Mouse (Mus musculus) liver, embryonic 16.5 days (tissue): ENCODE data around the gene Hcfc2. TPM values are rescaled to one million over a fixed set of nuclear protein-coding genes. Genes with fewer than 3 reads are reported as not detected.
A peak's percentile ranks its signal among the peaks of the same experiment; 100 is the strongest.

Experiments
- ATAC-seq: fragments of 200-750 bp; cut with Nextera tagmentation; 2 replicates; pipeline ENCODE4 v1.8.0; 2017; ENCODE audit warnings: low read depth, mild to moderate bottlenecking, moderate number of reproducible peaks, moderate library complexity
- H3K27ac ChIP-seq: fragments of 300-500 bp; sonication (generic); 2 replicates; pipeline ENCODE4 v1.5.1; 2014; ENCODE audit warnings: mild to moderate bottlenecking, low read length
- H3K27me3 ChIP-seq: fragments of 300-500 bp; sonication (generic); 2 replicates; pipeline ENCODE4 v1.6.1; 2014; ENCODE audit warnings: low read depth, low read length, mixed read lengths; ENCODE audit not compliant: control insufficient read depth, insufficient read depth
- H3K36me3 ChIP-seq: fragments of 300-500 bp; sonication (generic); 2 replicates; pipeline ENCODE4 v1.6.1; 2014; ENCODE audit warnings: mild to moderate bottlenecking; ENCODE audit not compliant: control insufficient read depth, insufficient read depth
- H3K4me1 ChIP-seq: fragments of 300-500 bp; sonication (generic); 2 replicates; pipeline ENCODE4 v1.6.1; 2014; ENCODE audit warnings: low read depth, low read length, mixed read lengths; ENCODE audit not compliant: control insufficient read depth
- H3K4me2 ChIP-seq: fragments of 300-500 bp; sonication (generic); 2 replicates; pipeline ENCODE4 v1.6.1; 2014; ENCODE audit warnings: low read depth, low read length, mixed read lengths
- H3K4me3 ChIP-seq: fragments of 300-500 bp; sonication (generic); 2 replicates; pipeline ENCODE4 v1.5.1; 2014; ENCODE audit warnings: low read depth, mild to moderate bottlenecking, low read length
- H3K9ac ChIP-seq: fragments of 300-500 bp; sonication (generic); 2 replicates; pipeline ENCODE4 v1.6.1; 2014; ENCODE audit warnings: low read depth, low read length
- H3K9me3 ChIP-seq: fragments of 300-500 bp; sonication (generic); replicated peaks from 2 replicates; pipeline ENCODE4 v1.6.1; 2016; ENCODE audit warnings: low read length; ENCODE audit not compliant: control insufficient read depth
- WGBS: fragments of 180-500 bp; shearing (Covaris S2); extraction: QIAGEN DNeasy Blood & Tissue Kit; methylation state at CpG from one replicate; pipeline ENCODE4 v1.1.7; 2014; ENCODE audit not compliant: insufficient replicate concordance; 5-methylcytosine and 5-hydroxymethylcytosine counted together
- polyA plus RNA-seq: library from polyadenylated mRNA; unstranded; fragments of >200 nt; fragmentation: Nextera tagmentation; extraction: Ambion mirVana; gene quantifications from 2 replicates; pipeline ENCODE4 v1.2.1, GENCODE M21; 2015

Hcfc2 gene
- polyA plus RNA-seq, 1 experiment from 2014 or later = 13.9 TPM

DNA sequence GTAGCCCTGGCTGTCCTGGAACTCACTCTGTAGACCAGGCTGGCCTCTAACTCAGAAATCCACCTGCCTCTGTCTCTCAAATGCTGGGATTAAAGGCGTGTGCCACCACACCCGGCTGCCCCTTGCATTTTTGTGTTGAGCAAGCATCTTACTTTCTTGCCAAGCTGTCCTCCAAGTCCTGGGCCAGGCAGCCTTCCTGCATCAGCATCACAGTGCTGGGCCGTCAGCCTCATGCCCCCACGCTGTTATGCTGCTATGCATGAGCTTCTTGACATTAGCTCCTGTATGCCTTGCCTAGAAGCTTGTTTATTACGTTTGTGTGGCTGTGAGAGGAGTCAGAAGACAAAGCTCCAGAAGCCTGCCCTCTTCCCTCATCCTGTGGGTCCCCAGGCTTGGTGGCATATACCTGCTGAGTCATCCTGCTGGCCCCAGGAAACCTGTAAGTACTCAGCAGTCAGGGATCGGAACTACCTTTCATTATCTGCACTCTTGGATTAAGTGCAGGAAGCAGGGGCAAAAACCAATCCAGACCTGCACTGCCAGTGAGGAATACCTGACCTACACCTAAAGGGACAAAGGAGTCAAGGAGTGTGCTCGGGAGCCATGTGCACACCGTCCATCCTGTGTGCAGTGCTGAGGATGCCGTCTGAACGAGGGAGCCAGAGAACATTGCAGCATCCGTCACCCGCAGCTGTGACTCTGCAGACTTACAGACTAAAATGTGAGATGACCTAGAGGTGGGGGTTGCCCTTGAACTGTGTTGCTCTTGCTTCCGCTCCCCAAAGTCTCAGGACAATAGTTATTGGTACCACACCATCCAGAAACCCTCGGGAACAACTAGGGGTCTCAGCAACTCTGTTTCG, 51.3 kb downstream of the Hcfc2 start:
- H3K9me3 ChIP-seq = no peaks in the 10 kb centered on the region
- 0 out of 2 replicates have a peak, but pooled peaks cover 2% of the 10 kb centered on the region for H3K4me1 ChIP-seq
- H3K27me3 ChIP-seq = no peaks in the 10 kb centered on the region
- 81% methylated on average over 15 of the region's 15 CpGs for WGBS
- no peak overlapping the region for H3K27ac ChIP-seq
- no peak for ATAC-seq
- no peak overlapping the region for H3K9ac ChIP-seq
- H3K36me3 ChIP-seq = peaks cover 51% of the 10 kb centered on the region
- no peak overlapping the region for H3K4me2 ChIP-seq
- no peak overlapping the region for H3K4me3 ChIP-seq

DNA sequence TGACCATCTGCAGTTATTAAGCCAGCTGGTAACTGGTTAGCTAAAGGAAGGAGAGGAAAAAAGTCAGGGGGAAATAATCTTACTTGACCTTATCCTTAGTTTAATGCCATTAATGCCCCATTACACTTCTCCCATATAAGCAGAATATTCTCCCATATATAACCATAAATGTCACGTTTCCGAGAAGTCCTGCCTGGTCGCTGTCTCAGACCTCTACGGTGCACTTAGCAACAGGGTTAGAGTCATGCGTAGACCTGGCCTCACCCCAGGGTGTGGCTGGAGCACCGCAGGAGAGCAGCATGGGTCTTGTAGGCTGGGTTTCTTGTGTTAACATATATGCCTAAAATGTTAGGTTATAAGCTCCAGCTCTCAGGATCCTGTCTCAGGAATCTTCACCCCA, 54.8 kb downstream of the Hcfc2 start:
- Histone ChIP-seq H3K27me3 (no peaks in the 10 kb centered on the region), H3K36me3 (peaks cover 81% of the 10 kb centered on the region), H3K4me3 (no peak overlapping the region), H3K9me3 (no peaks in the 10 kb centered on the region), H3K4me1 (peaks cover 6% of the 10 kb centered on the region; the same call in 1 of the 2 replicates), H3K27ac (no peak overlapping the region), H3K9ac (no peak overlapping the region), H3K4me2 (no peak overlapping the region)
- WGBS = 86% methylated on average over 6 of the region's 6 CpGs
- ATAC-seq = no peak

DNA sequence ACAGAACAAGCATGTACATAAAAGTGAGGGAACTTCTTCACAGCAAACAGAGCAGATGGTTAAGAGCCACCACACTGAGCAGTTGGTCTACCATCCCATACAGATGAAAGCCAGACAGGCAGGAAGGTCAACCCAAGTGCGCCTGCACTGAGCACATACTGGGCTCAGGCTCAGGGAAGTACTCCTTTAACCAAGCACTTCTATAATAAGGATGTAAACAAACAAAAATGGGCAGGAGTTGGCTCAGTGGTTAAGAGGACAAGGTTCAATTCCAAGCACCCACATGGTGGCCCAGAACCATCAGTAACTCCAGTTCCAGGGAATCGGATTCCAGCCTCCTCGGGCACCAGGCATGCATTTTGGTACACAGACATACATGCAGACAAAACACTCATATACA, 57.0 kb downstream of the Hcfc2 start:
- 81% methylated on average over 3 of the region's 3 CpGs for WGBS
- no peak overlapping the region for H3K4me2 ChIP-seq
- H3K4me1 ChIP-seq = peaks cover 14% of the 10 kb centered on the region
- H3K36me3 ChIP-seq = peaks cover 85% of the 10 kb centered on the region
- no peak overlapping the region for H3K9ac ChIP-seq
- H3K27ac ChIP-seq = no peak overlapping the region
- peak; percentile 65 for ATAC-seq
- no peaks in the 10 kb centered on the region for H3K27me3 ChIP-seq
- no peaks in the 10 kb centered on the region for H3K9me3 ChIP-seq
- no peak overlapping the region for H3K4me3 ChIP-seq

GRCm38 (mm10) chr10:82754642-82755041, 58.7 kb downstream of the Hcfc2 start:
- Histone ChIP-seq H3K9me3 (no peaks in the 10 kb centered on the region), H3K4me3 (no peak overlapping the region), H3K27me3 (no peaks in the 10 kb centered on the region), H3K4me2 (no peak overlapping the region), H3K4me1 (peaks cover 23% of the 10 kb centered on the region), H3K9ac (no peak overlapping the region), H3K36me3 (peaks cover 77% of the 10 kb centered on the region), H3K27ac (peak overlapping the region; percentile 44)
- peak; percentile 44 for ATAC-seq
- WGBS = 87% methylated on average over 1 of the region's 1 CpGs

GRCm38 (mm10) chr10:82755213-82755890, 59.4 kb downstream of the Hcfc2 start:
- Histone ChIP-seq H3K9ac (no peak overlapping the region), H3K27ac (0 out of 2 replicates have a peak overlapping the region, but pooled peaks have one; percentile 28), H3K4me3 (no peak overlapping the region), H3K4me1 (peaks cover 30% of the 10 kb centered on the region), H3K9me3 (no peaks in the 10 kb centered on the region), H3K36me3 (peaks cover 76% of the 10 kb centered on the region), H3K4me2 (no peak overlapping the region), H3K27me3 (no peaks in the 10 kb centered on the region)
- WGBS = 89% methylated on average over 11 of the region's 11 CpGs
- ATAC-seq = no peak

DNA sequence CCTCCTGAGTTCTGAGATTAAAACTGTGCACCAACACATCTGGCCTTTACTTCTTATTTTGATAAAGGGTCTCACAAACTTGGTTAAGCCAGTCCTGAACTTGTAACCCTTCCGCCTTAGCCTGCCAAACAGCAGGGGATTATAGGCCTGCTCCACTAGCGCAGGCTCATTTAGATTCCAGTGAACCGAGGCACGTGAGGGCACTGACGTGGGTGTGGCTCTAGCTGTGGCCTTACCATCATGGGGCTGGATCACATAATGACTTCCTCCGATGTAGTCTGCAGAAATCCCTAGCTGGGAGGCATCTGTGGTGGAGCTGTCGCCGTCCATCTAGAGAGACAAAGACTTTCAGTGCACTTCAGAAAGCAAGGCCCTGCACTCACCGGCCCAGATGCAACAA, 60.5 kb downstream of the Hcfc2 start:
- no peak for ATAC-seq
- H3K4me1 ChIP-seq = peaks cover 38% of the 10 kb centered on the region
- peaks cover 74% of the 10 kb centered on the region for H3K36me3 ChIP-seq
- H3K27me3 ChIP-seq = no peaks in the 10 kb centered on the region
- 91% methylated on average over 9 of the region's 9 CpGs for WGBS
- no peak overlapping the region for H3K4me3 ChIP-seq
- no peak overlapping the region for H3K27ac ChIP-seq
- no peak overlapping the region for H3K9ac ChIP-seq
- no peak overlapping the region for H3K4me2 ChIP-seq
- no peaks in the 10 kb centered on the region for H3K9me3 ChIP-seq

DNA sequence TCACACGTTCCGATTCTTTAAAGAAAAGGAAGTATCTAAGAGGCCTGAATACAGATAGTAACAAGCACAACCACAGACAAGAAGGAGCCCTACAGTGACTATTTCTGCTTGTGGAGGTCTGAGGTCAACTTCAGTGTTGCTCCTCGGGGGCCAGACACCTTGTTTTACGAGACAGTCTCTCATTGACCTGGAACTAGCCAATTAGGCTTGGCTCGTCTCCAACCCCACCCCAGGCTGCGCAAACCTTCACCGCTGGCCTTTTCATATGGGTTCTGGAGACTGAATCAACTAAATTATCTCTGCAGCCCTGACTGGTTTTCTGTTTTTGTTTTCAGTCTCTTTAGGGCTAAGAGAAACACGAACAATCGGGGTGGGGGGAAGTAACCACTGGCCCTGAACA, 61.4 kb downstream of the Hcfc2 start:
- Histone ChIP-seq H3K9me3 (no peaks in the 10 kb centered on the region), H3K4me3 (no peak overlapping the region), H3K27me3 (no peaks in the 10 kb centered on the region), H3K4me1 (peaks cover 41% of the 10 kb centered on the region), H3K36me3 (peaks cover 66% of the 10 kb centered on the region), H3K27ac (peak overlapping the region; percentile 64), H3K4me2 (no peak overlapping the region), H3K9ac (no peak overlapping the region)
- 55% methylated on average over 9 of the region's 9 CpGs for WGBS
- no peak for ATAC-seq

DNA sequence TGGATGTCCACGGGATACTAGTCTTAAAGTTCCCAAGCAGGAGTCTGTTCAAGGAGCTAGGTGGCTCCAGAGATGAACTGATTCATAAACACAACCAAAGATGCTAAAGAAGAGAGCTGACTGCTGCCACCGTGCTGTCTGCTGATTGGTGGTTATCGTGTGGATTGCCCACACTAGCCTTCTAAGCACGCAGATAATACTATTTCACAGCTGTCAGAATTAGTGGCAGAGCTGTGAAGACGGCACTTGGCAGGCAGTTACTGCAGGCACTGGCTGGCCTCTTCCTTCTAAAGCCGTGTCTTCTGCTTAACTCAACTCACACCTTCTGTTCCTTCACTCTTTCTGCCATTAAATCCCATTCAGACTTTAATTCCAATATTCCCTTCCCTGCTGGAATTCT, 62.4 kb downstream of the Hcfc2 start:
- 74% methylated on average over 6 of the region's 6 CpGs for WGBS
- Histone ChIP-seq H3K36me3 (peaks cover 57% of the 10 kb centered on the region), H3K4me1 (peaks cover 44% of the 10 kb centered on the region), H3K4me3 (no peak overlapping the region), H3K9ac (no peak overlapping the region), H3K4me2 (no peak overlapping the region), H3K27ac (peak overlapping the region; percentile 70), H3K9me3 (no peaks in the 10 kb centered on the region), H3K27me3 (no peaks in the 10 kb centered on the region)
- no peak for ATAC-seq

DNA sequence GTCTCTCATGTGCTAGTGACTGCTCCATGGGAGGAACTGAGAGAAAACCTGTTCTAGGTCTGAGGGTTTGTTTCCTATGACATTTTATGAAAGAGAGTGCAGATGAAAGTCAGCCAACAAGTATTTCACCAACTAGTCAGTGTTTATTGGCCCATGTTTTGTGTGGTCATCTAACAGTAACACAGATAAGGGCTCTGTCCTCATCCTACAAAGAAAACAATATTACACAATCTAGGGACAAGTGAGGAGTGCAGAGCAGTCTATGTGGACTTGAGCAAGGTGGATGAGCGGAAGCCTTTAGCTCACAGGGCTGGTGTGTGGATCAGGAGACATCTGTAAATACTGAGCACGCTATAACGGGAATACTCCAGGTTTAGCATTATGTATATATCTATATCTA, 62.9 kb downstream of the Hcfc2 start:
- H3K4me3 ChIP-seq = no peak overlapping the region
- H3K9me3 ChIP-seq = no peaks in the 10 kb centered on the region
- 79% methylated on average over 3 of the region's 3 CpGs for WGBS
- H3K27me3 ChIP-seq = no peaks in the 10 kb centered on the region
- H3K36me3 ChIP-seq = peaks cover 52% of the 10 kb centered on the region
- H3K4me2 ChIP-seq = no peak overlapping the region
- ATAC-seq = peak; percentile 28
- H3K27ac ChIP-seq = peak overlapping the region; percentile 70
- no peak overlapping the region for H3K9ac ChIP-seq
- peaks cover 44% of the 10 kb centered on the region for H3K4me1 ChIP-seq
